Mouse (Mus musculus) stomach, postnatal 0 days (tissue): ENCODE data around the gene Fgfr2. TPM values are rescaled to one million over a fixed set of nuclear protein-coding genes. Genes with fewer than 3 reads are reported as not detected.
A peak's percentile ranks its signal among the peaks of the same experiment; 100 is the strongest.

Source experiments
- ATAC-seq: fragments of 200-750 bp; cut with Nextera tagmentation; 2 replicates; pipeline ENCODE4 v1.8.0; 2017; ENCODE audit not compliant: low FRiP score, low TSS enrichment
- DNase-seq: peaks from one replicate; pipeline ENCODE4 v3.0.0-alpha.2; 2016; ENCODE audit warnings: low spot score
- H3K27ac ChIP-seq: fragments of 300-500 bp; sonication (generic); replicated peaks from 2 replicates; pipeline ENCODE4 v1.5.1; 2014; ENCODE audit warnings: mild to moderate bottlenecking, control low read depth
- H3K27me3 ChIP-seq: fragments of 300-500 bp; sonication (generic); 2 replicates; pipeline ENCODE4 v1.6.1; 2014; ENCODE audit warnings: low read length; ENCODE audit not compliant: control insufficient read depth, insufficient read depth
- H3K36me3 ChIP-seq: fragments of 300-500 bp; sonication (generic); 2 replicates; pipeline ENCODE4 v1.6.1; 2014; ENCODE audit warnings: low read length, mixed read lengths; ENCODE audit not compliant: control insufficient read depth, insufficient read depth
- H3K4me1 ChIP-seq: fragments of 300-500 bp; sonication (generic); replicated peaks from 2 replicates; pipeline ENCODE4 v1.6.1; 2014; ENCODE audit warnings: antibody characterized with exemption; ENCODE audit not compliant: control insufficient read depth, insufficient read depth
- H3K4me2 ChIP-seq: fragments of 300-500 bp; sonication (generic); replicated peaks from 2 replicates; pipeline ENCODE4 v1.6.1; 2014; ENCODE audit warnings: low read depth, mild to moderate bottlenecking, control low read depth, moderate library complexity
- H3K4me3 ChIP-seq: fragments of 300-500 bp; sonication (generic); 2 replicates; pipeline ENCODE4 v1.5.1; 2014; ENCODE audit warnings: low read depth, low read length, control low read depth
- H3K9ac ChIP-seq: fragments of 300-500 bp; sonication (generic); 2 replicates; pipeline ENCODE4 v1.6.1; 2014; ENCODE audit warnings: mild to moderate bottlenecking, low read length, control low read depth, mixed read lengths
- H3K9me3 ChIP-seq: fragments of 300-500 bp; sonication (generic); 2 replicates; pipeline ENCODE4 v1.6.1; 2016; ENCODE audit warnings: low read length; ENCODE audit not compliant: control insufficient read depth
- CTCF ChIP-seq: IDR thresholded peaks from 2 replicates; pipeline ENCODE4 v1.5.1; 2016; ENCODE audit warnings: antibody characterized with exemption, low read depth, mild to moderate bottlenecking, moderate library complexity
- EP300 ChIP-seq: optimal IDR thresholded peaks from 2 replicates; pipeline ENCODE3; 2016; ENCODE audit warnings: antibody characterized with exemption
- WGBS: fragments of 180-500 bp; shearing (Covaris S2); extraction: QIAGEN DNeasy Blood & Tissue Kit; methylation state at CpG from one replicate; pipeline ENCODE4 v1.1.7; 2014; 5-methylcytosine and 5-hydroxymethylcytosine counted together
- polyA plus RNA-seq: library from polyadenylated mRNA; unstranded; fragments of >200 nt; fragmentation: Nextera tagmentation; extraction: Ambion mirVana; gene quantifications from 2 replicates; pipeline ENCODE4 v1.2.1, GENCODE M21; 2015

The Fgfr2 gene
- polyA plus RNA-seq, 1 experiment from 2014 or later: 60.8 TPM

GRCm38 (mm10) chr7:131975867-131976266 lies 1147.3 kb downstream of the Fgfr2 start:
- H3K4me2 ChIP-seq: no peak overlapping the region

GRCm38 (mm10) chr7:131970255-131970654 lies 1152.9 kb downstream of the Fgfr2 start:
- Histone ChIP-seq H3K4me3 (no peak overlapping the region), H3K27me3 (peaks cover 9% of the 10 kb centered on the region; the same call in 1 of the 2 replicates), H3K36me3 (no peaks in the 10 kb centered on the region), H3K4me2 (no peak overlapping the region), H3K27ac (no peak overlapping the region), H3K9me3 (no peaks in the 10 kb centered on the region), H3K9ac (no peak overlapping the region), H3K4me1 (no peaks in the 10 kb centered on the region)
- TF ChIP-seq EP300 (no peak), CTCF (no peak)
- ATAC-seq: no peak
- no peak for DNase-seq
- 49% methylated on average over 3 of the region's 3 CpGs for WGBS

More at GRCm38 (mm10) chr7:131975867-131976266, 1147.3 kb downstream of the Fgfr2 start:
- WGBS: 67% methylated on average over 6 of the region's 6 CpGs
- no peaks in the 10 kb centered on the region for H3K27me3 ChIP-seq
- no peaks in the 10 kb centered on the region for H3K36me3 ChIP-seq
- no peaks in the 10 kb centered on the region for H3K9me3 ChIP-seq
- DNase-seq: no peak
- no peak for ATAC-seq
- H3K4me3 ChIP-seq: no peak overlapping the region
- no peak overlapping the region for H3K9ac ChIP-seq
- H3K4me1 ChIP-seq: no peaks in the 10 kb centered on the region
- TF ChIP-seq EP300: no peak
- no peak for TF ChIP-seq CTCF
- no peak overlapping the region for H3K27ac ChIP-seq

DNA sequence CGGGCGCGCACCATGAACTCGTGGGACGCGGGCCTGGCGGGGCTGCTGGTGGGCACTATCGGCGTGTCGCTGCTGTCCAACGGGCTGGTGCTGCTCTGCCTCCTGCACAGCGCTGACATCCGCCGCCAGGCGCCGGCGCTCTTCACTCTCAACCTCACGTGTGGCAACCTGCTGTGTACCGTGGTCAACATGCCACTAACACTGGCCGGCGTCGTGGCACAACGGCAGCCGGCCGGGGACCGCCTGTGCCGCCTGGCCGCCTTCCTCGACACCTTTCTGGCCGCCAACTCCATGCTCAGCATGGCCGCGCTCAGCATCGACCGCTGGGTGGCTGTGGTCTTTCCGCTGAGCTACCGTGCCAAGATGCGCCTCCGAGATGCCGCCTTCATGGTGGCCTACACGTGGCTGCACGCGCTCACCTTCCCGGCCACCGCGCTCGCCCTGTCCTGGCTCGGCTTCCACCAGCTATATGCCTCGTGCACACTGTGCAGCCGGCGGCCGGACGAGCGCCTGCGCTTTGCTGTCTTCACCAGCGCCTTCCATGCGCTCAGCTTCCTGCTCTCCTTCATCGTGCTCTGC lies 1156.1 kb downstream of the Fgfr2 start:
- DNase-seq (no peak), ATAC-seq (peak; percentile 38; the same call in 1 of the 2 replicates)
- peaks cover 9% of the 10 kb centered on the region; the same call in 1 of the 2 replicates for H3K27me3 ChIP-seq
- no peak overlapping the region for H3K4me3 ChIP-seq
- TF ChIP-seq CTCF (no peak), EP300 (no peak)
- H3K36me3 ChIP-seq: no peaks in the 10 kb centered on the region
- H3K4me2 ChIP-seq: no peak overlapping the region
- no peak overlapping the region for H3K27ac ChIP-seq
- 8% methylated on average over 55 of the region's 57 CpGs for WGBS
- H3K9ac ChIP-seq: no peak overlapping the region
- H3K4me1 ChIP-seq: no peaks in the 10 kb centered on the region
- no peaks in the 10 kb centered on the region for H3K9me3 ChIP-seq

- no peak for ATAC-seq
- Histone ChIP-seq H3K4me2 (no peak within 1 kb of the TSS), H3K27me3 (peaks cover 9% of the 10 kb centered on the region; the same call in 1 of the 2 replicates), H3K36me3 (no peaks in the 10 kb centered on the region), H3K9ac (no peak within 1 kb of the TSS), H3K9me3 (no peaks in the 10 kb centered on the region), H3K4me1 (no peaks in the 10 kb centered on the region), H3K27ac (no peak within 1 kb of the TSS), H3K4me3 (no peak within 1 kb of the TSS)
- no peak for TF ChIP-seq CTCF
- TF ChIP-seq EP300: no peak
- no peak for DNase-seq
- 5% methylated on average over 32 of the region's 32 CpGs for WGBS
Observed at GRCm38 (mm10) chr7:131966023-131966915, 1156.9 kb downstream of the Fgfr2 start, which contains the start of gene Gpr26. Gpr26 (plus strand) TSS chr7:131966460.

DNA sequence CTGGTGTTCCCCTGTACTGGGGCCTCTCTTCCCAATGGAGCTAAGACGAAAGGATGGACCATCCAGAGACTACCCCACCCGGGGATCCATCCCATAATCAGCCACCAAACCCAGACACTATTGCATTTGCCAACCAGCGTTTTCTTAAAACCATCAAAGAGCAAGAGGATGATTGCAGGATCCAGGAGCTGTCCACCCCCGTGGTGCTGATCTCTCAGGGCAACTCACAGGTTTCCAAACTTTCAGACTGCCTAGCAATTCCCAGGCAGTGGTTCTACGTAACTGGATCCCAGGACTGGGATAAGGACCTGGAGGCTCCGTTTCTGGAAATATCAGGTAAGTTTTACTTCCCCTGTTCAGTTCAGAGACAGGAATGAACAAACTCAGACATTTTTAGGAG lies 1162.6 kb downstream of the Fgfr2 start:
- Histone ChIP-seq H3K36me3 (no peaks in the 10 kb centered on the region), H3K4me3 (no peak overlapping the region), H3K4me1 (no peaks in the 10 kb centered on the region), H3K27ac (no peak overlapping the region), H3K9ac (no peak overlapping the region), H3K9me3 (no peaks in the 10 kb centered on the region), H3K27me3 (no peaks in the 10 kb centered on the region), H3K4me2 (no peak overlapping the region)
- ATAC-seq (no peak), DNase-seq (peak; percentile 57)
- 24% methylated on average over 6 of the region's 6 CpGs for WGBS
- no peak for TF ChIP-seq CTCF
- TF ChIP-seq EP300: no peak

DNA sequence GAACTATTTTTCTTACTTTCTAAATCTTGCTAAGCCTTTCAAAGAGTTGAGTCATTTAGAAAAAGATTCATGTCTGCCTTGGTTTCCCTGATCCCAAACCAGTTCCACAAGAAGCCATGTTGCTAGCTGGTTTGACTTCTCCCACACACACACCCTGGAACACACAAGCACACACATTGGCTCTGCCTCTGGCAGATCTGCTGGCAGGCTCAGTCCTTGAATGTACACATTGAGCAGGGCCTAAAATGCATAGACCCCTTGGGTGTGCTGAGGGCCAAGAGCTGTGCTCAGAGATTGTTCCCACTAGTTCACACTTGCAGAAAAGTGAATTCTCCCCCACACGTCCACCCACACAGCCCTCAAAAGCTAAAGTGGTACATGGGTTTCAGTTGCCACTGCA lies 1164.4 kb downstream of the Fgfr2 start:
- DNase-seq (no peak), ATAC-seq (no peak)
- TF ChIP-seq CTCF (no peak), EP300 (no peak)
- Histone ChIP-seq H3K9ac (no peak overlapping the region), H3K9me3 (no peaks in the 10 kb centered on the region), H3K4me3 (no peak overlapping the region), H3K27me3 (no peaks in the 10 kb centered on the region), H3K4me1 (no peaks in the 10 kb centered on the region), H3K36me3 (no peaks in the 10 kb centered on the region), H3K4me2 (no peak overlapping the region), H3K27ac (no peak overlapping the region)
- 62% methylated on average over 1 of the region's 1 CpGs for WGBS
